Mouse (Mus musculus) bone marrow macrophage, adult 2 months (primary cell): ENCODE data around the gene Smad9.

Experiments
- CTCF ChIP-seq: IDR thresholded peaks from 2 replicates; pipeline ENCODE4 v1.5.1; 2012; ENCODE audit warnings: low read depth, mild to moderate bottlenecking, low read length, moderate library complexity
- POLR2A ChIP-seq: IDR thresholded peaks from 2 replicates; pipeline ENCODE4 v1.6.1; 2012; ENCODE audit warnings: mild to moderate bottlenecking, low read depth, low read length, borderline replicate concordance

DNA sequence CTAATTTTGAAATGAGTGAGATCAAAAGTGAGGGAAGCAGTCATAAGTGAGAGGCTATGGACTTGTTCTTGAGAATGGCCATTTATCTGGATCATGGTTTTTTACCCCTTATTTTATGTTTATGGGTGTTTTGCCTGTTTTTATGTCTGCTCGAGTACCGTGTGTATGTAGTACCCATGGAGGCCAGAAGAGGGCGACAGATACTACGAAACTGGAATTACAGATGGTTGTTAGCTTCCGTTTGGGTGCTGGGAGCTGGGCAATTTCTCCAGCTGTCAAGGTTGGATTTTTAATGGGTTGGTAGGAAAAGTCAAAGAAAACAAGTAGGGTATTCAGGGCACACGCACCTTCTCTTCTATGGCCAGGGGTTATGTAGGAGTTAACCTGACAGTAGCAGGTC, 38.4 kb downstream of the Smad9 start:
- TF ChIP-seq CTCF, result no peak
- no peak for TF ChIP-seq POLR2A
